Mouse (Mus musculus) cerebellum, postnatal 4 days (tissue): Measurements from ENCODE around the gene Copa.

Experiments used
- DNase-seq, 2 experiments: peaks; one replicate each; pipeline ENCODE4 v3.0.0; 2022; ENCODE audit warnings: low spot score in 2 of 2, mixed read lengths in 1 of 2

Gene Copa

DNA sequence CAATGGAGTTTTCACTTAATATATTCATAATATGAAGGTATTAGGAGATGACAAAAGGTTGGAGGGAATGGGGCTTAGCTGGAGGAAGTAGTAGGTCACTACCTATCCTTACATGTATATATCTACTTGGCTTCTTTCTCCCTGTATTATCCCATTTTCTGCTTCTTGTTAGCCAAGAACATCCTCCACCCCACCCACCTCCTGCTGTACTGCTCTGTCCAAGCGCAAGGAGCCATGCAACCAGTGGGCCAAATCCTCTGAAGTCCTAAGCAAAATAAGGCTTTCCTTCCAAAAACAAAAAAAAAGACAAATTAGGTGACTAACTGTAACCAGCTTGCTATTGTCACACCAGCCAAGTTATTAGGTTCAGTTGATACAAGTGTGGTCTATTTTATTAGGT lies 58.5 kb downstream of the Copa start:
- no peak for DNase-seq

DNA sequence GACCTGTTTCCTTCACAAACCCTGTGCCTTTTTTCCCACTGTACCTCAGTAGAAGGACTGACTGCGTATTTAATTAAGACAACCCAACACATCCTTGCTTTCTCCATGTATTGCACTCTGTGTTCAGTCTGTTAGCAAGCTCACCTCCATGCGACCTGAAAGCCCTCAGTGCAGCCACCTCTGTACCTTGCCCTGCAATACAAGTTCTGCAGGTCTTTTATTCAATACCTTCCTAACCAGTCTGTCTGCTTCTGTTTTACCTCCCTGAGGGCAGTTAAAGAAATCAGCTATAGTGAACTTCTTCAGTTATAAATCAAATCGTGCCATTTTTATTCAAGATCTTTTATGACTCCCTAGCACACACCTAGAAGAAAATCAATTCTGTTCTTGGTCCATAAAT lies 59.2 kb downstream of the Copa start:
- DNase-seq: no peak

DNA sequence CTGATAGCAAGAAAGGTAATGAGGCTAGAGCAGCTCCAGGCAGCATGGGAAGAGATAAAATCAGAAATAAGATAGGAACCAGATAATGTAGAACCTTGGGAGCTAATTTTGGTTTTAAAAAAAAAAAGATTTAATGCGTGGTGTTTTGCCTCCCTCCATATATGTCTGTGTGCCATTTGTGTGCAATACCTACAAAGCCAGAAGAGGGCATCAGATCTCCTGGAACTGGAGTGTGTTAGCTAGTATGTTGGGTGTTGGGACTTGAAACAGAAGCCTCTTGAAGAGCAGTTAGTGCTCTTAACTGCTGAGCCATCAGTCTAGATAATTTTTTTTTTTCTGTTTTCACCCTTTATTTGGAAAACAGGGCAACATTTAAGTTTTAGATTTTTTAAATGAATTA lies 61.2 kb downstream of the Copa start:
- peak in 1 of 2 experiments; percentile 55 for DNase-seq

DNA sequence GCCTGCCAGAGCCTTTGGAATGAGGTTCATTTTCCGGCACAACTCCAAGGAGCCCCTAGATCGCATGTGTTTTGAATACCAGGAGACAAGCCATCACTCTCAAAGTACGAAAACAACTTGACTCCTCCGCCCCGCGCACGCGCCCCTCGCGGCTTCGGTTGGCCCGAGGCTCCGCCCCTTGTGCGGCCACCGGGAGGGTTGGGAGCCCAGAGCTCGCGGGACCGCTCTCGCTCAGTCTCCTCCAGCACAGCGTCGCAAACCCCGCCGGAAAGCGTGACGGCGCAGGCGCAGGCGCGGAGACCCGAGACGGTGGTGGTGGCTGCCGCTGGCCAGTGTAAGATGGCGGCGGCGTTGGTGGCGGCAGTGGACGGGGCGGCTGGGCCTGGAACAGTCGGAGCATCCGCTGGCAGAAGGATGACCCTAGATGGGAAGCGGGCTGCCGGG lies 65.5 kb downstream of the Copa start, which contains the start of gene Dcaf8:
Gene Dcaf8 (plus strand): TSS at position 250 of the 444 bp plus-strand sequence.
- DNase-seq: peak; percentile 89 to 95

DNA sequence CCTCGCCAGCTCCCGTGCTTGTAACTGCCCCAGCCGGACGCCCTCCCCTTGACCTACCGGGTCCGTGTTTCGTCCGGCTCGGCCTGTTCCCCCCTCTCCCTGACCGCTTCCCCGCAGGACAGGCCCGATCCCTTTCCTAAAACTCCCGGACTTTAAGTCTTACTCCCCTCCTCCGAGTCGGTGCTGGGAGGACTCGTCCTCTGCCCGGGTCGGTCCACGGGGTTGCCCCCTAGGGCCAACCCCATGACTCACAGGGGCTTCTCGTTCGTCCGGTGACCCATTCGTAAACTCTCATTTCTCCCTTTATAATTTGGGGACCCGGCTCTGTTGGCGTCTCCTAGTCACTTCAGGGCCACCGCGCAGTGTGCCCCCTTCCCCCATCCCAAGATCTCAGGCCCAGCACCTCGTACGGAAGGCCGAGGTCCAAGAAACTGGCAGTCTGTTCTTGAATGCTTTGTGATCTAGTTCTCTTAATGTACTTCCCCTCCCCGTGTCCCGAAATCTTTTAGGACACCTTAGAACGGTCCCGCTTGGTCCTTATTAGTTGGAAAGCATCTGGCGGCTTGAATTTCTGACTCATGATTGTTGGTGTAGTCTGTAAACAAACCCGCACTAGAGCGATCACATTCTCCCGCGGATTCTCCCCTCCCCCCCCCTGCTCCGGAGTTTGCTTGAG lies 66.1 kb downstream of the Copa start:
- peak in 1 of 2 experiments; percentile 14 for DNase-seq

DNA sequence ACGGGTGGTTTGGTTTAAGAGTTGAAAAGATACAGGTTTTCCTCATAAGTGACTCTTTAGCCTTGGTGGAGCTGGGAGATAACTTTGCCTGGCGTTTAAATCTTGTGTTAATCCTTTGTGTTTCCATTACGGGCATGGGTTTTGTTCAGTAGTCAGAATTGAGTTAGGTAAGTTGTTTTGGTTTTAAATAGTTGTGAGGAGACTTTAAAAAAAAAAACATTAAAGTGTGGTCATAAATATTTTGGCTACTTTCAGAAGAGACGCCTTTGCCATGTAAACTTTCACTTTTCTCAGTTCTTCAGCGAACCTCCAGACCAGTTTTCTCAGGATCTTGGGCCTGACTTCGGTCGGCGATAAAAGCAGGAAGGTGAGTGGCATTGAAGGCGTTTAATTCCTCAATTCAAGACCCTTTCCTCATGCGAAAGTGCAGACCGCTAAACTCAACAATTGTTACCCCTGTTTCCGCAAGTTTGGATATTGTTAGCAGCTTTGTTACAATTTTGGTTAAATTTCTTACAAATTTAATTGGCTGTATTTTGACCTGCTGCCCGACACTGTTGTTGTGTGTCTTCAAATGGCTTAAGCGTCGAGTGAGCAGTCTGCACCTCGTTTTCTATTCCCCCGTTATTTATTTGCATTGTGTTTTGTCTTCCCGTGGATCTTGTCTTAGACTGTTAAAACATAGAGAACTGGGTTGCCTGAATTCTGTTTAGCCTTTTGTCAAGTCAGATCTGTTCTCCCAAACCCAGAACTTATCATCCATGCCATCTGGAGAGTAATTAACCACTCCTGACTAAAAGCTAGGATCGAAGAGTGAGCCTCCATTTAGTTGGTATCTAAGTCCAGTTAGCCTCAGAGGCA lies 66.9 kb downstream of the Copa start:
- no peak for DNase-seq

DNA sequence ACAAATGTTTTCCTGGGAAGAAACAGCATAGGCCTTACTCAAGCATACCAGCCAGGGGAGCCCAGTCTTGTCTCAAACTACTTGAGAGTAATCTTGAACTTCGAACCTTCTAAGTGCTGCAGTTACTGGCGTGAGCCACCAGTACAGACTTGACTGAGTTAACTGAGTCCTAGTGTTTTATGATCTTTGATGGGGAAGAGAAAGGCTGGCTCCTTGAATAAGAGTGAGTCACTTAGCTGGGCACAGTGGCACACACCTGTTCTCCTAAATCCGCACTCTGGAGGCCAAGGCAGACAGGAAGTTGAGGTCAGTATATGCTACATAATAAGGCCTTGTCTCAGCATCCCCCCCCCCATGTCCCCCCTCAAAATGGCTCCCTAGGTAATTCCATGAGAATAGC lies 72.2 kb downstream of the Copa start:
- DNase-seq: no peak

DNA sequence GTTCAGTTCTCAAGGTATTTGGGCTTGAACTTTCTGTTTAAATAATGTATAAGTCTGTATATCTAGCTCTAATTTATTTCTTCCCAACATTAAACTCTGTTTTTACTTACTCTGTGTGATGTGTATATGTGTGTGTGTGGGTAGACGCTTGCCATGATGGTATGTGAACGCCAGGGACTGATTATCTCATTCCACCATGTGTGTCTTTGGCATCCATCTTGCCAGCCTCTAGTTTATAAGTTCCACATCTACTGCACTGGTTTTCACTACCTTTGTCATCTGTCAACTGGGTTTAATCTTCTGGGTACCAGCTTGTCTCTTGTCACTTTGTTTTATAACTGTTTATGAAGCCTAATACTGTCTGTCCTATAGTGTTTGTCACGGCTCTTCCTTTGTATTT lies 73.2 kb downstream of the Copa start:
- no peak for DNase-seq

DNA sequence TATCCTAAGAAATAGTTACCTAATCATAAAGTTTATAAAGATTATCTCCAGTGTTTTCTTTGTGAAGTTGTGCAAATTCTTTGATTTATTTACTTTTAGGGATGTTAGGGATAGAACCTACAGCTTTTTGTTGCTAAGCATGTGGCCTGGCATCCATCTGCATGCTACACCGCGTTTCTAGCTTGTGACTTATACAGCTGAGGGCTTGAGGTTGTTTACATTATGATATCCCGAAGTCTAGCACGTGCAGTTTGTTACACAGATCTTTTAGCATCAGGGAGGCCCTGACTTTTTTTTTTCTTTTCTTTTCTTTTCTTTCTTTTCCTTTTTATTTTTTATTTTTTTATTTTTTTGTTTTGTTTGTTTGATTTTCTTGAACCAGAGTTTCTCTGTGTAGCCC lies 77.6 kb downstream of the Copa start:
- no peak for DNase-seq

DNA sequence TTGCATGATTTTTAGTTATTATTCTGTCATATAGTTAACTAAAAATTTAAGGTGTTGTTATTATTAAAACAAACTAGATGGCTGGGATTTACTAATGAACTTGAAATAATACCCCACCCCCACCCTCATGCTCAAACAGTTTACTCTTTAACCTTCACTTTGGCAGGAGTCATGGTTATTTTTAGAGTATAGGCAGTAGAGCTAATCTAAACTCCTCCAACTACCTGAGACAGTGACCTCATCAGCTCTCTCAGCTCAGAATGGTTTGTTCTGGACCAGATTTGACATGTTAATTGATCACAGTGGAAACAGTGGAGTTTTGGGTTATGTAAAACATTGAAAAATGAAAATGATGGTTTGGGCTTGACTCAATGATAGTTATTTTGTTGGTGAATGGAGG lies 78.2 kb downstream of the Copa start:
- DNase-seq: no peak

DNA sequence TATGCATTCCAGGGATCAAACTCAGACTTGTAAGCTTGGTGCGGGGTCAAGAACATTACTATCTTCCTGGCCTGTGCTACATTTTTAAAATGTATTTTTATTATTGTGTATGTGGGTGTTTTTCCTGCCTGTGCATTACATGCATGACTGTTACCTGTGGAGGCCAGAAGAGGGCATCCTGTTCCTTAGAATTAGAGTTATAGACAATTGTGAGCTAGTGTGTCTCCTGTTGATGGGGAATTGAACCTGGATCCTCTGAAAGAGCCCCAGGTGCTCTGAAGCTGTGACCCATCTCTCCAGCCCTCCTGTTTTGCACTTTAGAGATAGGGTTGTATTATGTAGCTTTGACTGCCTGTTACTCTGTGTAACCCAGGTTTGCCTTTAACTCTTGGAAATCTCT lies 79.7 kb downstream of the Copa start:
- no peak for DNase-seq

DNA sequence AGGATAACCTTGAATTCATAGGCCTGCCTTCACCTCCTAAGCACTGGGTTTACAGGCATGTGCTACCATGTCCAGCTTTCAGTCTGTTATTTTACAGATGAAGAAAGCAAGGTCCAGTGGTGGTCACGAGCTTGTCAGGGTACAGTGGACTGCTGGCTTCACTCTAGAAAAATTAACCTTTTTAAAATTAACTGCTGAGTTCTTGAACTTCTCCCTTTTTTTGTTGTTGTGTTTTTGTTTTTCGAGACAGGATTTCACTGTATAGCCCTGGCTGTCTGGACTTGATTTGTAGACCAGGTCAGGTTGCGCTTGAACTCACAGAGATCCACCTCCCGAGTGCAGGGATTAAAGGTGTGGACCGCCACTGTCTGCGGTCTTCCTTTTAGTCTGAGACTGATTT lies 80.6 kb downstream of the Copa start:
- no peak for DNase-seq

DNA sequence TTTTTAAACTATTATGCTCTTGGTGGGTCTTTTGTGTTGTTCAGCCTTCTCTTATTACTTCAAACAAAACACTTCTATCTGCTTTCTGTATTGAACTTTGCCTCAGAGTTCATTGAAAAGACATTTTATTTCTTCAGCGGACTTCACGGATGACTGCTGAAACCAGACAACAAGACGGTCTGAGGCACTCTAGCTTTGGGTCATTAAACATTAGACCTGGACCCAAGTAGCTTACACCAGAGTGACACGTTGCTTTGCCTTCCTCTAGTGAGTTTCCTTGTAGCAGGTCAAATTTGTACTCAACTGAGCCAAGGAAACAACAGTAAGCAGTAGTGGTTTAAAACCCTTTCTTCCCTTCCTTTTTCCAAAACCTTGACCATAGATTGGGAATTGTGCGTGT lies 85.6 kb downstream of the Copa start:
- no peak for DNase-seq

DNA sequence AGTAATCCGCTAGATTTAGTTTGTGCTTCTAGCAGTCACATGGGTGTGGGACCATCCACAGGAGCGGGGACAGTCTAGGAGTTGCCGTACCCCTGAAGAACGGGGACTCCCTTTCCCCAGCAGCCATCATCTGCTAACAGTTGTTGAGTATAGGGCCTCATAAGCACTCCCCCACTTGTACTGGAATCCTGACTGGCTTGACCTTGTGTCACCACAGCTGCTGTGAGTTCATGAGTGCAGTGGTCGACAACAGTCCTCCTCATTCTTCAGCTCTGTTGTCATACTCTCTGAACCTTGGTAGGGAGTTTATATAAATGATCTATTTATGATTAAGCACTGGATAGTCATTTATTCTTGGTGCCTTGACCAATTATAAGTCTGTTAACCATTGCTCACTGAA lies 87.5 kb downstream of the Copa start:
- no peak for DNase-seq
